Mouse (Mus musculus) lung, embryonic 16.5 days (tissue): ENCODE measurements around the gene Cdkn1c. TPM values are rescaled to one million over a fixed set of nuclear protein-coding genes. Genes with fewer than 3 reads are reported as not detected.
A peak's percentile ranks its signal among the peaks of the same experiment; 100 is the strongest.

Source experiments
- ATAC-seq: fragments of 200-750 bp; cut with Nextera tagmentation; 2 replicates; pipeline ENCODE4 v1.8.0; 2017; ENCODE audit warnings: low read depth, mild to moderate bottlenecking, moderate library complexity
- H3K27ac ChIP-seq: fragments of 300-500 bp; sonication (generic); 2 replicates; pipeline ENCODE4 v1.5.1; 2014; ENCODE audit warnings: mild to moderate bottlenecking, control low read depth, low read length
- H3K27me3 ChIP-seq: fragments of 300-500 bp; sonication (generic); 2 replicates; pipeline ENCODE4 v1.6.1; 2014; ENCODE audit warnings: low read depth, low read length, mixed read lengths; ENCODE audit not compliant: control insufficient read depth, insufficient read depth
- H3K36me3 ChIP-seq: fragments of 300-500 bp; sonication (generic); 2 replicates; pipeline ENCODE4 v1.6.1; 2014; ENCODE audit warnings: low read length; ENCODE audit not compliant: control insufficient read depth, insufficient read depth
- H3K4me1 ChIP-seq: fragments of 300-500 bp; sonication (generic); replicated peaks from 2 replicates; pipeline ENCODE4 v1.6.1; 2014; ENCODE audit warnings: low read length, mixed read lengths; ENCODE audit not compliant: control insufficient read depth, insufficient read depth
- H3K4me2 ChIP-seq: fragments of 300-500 bp; sonication (generic); 2 replicates; pipeline ENCODE4 v1.6.1; 2014; ENCODE audit warnings: low read depth, low read length, control low read depth
- H3K4me3 ChIP-seq: fragments of 300-500 bp; sonication (generic); 2 replicates; pipeline ENCODE4 v1.5.1; 2014; ENCODE audit warnings: mild to moderate bottlenecking, low read length, control low read depth
- H3K9ac ChIP-seq: fragments of 300-500 bp; sonication (generic); 2 replicates; pipeline ENCODE4 v1.6.1; 2014; ENCODE audit warnings: low read length, control low read depth
- H3K9me3 ChIP-seq: fragments of 300-500 bp; sonication (generic); 2 replicates; pipeline ENCODE4 v1.6.1; 2016; ENCODE audit warnings: low read length; ENCODE audit not compliant: control insufficient read depth
- WGBS: fragments of 180-500 bp; shearing (Covaris S2); extraction: QIAGEN DNeasy Blood & Tissue Kit; methylation state at CpG from one replicate; pipeline ENCODE4 v1.1.7; 2014; 5-methylcytosine and 5-hydroxymethylcytosine counted together
- polyA plus RNA-seq: library from polyadenylated mRNA; unstranded; fragments of >200 nt; fragmentation: Nextera tagmentation; extraction: Ambion mirVana; gene quantifications from 2 replicates; pipeline ENCODE4 v1.2.1, GENCODE M21; 2015

The Cdkn1c gene
- polyA plus RNA-seq, result 434 and 478 TPM in 2 replicates

DNA sequence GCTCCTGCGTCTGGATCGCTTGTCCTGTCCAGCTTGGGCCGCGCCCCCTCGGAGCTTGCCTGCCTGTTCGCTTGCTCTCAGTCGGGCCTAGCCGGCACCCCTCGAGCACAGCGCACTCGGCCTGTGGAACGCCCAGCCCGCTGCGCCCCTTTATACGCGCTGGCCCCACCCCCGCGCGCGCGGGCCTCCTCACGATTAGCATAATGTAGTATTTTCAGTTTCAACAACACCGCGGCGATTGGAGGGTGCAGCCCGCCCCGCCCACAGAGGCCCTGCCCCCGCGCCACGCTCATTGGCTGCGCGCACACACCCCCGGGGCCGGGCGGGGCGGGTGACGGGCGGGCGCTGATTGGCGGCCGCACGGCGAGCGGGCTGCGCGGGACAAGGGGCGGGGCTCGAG, at the start of gene Cdkn1c:
Cdkn1c (minus strand) TSS at position 177 of the 400 bp plus-strand sequence.
- H3K9me3 ChIP-seq, result peaks cover 25% of the 10 kb centered on the region
- peak within 1 kb of the TSS; percentile 63 for H3K4me3 ChIP-seq
- peak within 1 kb of the TSS; percentile 73 for H3K27ac ChIP-seq
- H3K36me3 ChIP-seq, result no peaks in the 10 kb centered on the region
- H3K9ac ChIP-seq, result peak within 1 kb of the TSS; percentile 78
- no peaks in the 10 kb centered on the region for H3K27me3 ChIP-seq
- H3K4me2 ChIP-seq, result peak within 1 kb of the TSS; percentile 60
- ATAC-seq, result peak; percentile 83
- H3K4me1 ChIP-seq, result peaks cover 12% of the 10 kb centered on the region
- WGBS, result 22% methylated on average over 44 of the region's 48 CpGs

GRCm38 (mm10) chr7:143509566-143509965, 48.7 kb upstream of the Cdkn1c start:
- no peak overlapping the region for H3K27ac ChIP-seq
- no peak for ATAC-seq
- no peaks in the 10 kb centered on the region for H3K4me1 ChIP-seq
- no peak overlapping the region for H3K4me3 ChIP-seq
- 70% methylated on average over 1 of the region's 1 CpGs for WGBS
- H3K9ac ChIP-seq, result no peak overlapping the region
- H3K27me3 ChIP-seq, result peaks cover 2% of the 10 kb centered on the region
- H3K9me3 ChIP-seq, result no peaks in the 10 kb centered on the region
- peaks cover 12% of the 10 kb centered on the region for H3K36me3 ChIP-seq
- H3K4me2 ChIP-seq, result no peak overlapping the region

- Histone ChIP-seq H3K9ac (no peak overlapping the region), H3K4me1 (peaks cover 10% of the 10 kb centered on the region), H3K36me3 (no peaks in the 10 kb centered on the region), H3K4me2 (no peak overlapping the region), H3K27ac (no peak overlapping the region), H3K4me3 (no peak overlapping the region), H3K27me3 (peaks cover 21% of the 10 kb centered on the region), H3K9me3 (no peaks in the 10 kb centered on the region)
- no peak for ATAC-seq
- 27% methylated on average over 7 of the region's 7 CpGs for WGBS
Observed at GRCm38 (mm10) chr7:143506675-143507074, 45.8 kb upstream of the Cdkn1c start.

GRCm38 (mm10) chr7:143506271-143506670, 45.4 kb upstream of the Cdkn1c start:
- H3K27ac ChIP-seq, result no peak overlapping the region
- no peaks in the 10 kb centered on the region for H3K9me3 ChIP-seq
- H3K36me3 ChIP-seq, result no peaks in the 10 kb centered on the region
- peaks cover 12% of the 10 kb centered on the region for H3K4me1 ChIP-seq
- no peak overlapping the region for H3K9ac ChIP-seq
- ATAC-seq, result no peak
- no peak overlapping the region for H3K4me2 ChIP-seq
- H3K27me3 ChIP-seq, result peaks cover 25% of the 10 kb centered on the region
- H3K4me3 ChIP-seq, result no peak overlapping the region
- 67% methylated on average over 7 of the region's 7 CpGs for WGBS

DNA sequence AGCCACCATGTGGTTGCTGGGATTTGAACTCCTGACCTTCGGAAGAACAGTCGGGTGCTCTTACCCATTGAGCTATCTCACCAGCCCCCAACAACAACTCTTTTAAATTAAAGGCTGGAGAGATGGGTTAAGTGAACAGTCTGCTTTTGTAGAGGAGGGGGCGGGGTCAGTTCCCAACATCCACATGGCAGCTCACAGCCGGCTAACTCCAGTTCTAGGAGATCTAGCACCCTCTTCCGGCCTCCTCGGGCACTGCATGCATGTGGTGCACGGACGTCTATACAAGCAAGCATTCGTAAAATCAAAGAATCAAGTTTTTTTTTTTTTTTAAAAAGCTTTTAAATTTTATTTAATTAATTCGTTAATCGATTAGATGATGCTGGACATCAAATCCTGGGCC, 45.0 kb upstream of the Cdkn1c start:
- peaks cover 30% of the 10 kb centered on the region for H3K27me3 ChIP-seq
- H3K9ac ChIP-seq, result no peak overlapping the region
- ATAC-seq, result no peak
- no peak overlapping the region for H3K27ac ChIP-seq
- H3K4me1 ChIP-seq, result peaks cover 12% of the 10 kb centered on the region
- no peaks in the 10 kb centered on the region for H3K36me3 ChIP-seq
- 34% methylated on average over 11 of the region's 11 CpGs for WGBS
- no peak overlapping the region for H3K4me2 ChIP-seq
- no peaks in the 10 kb centered on the region for H3K9me3 ChIP-seq
- H3K4me3 ChIP-seq, result no peak overlapping the region

- peaks cover 34% of the 10 kb centered on the region for H3K27me3 ChIP-seq
- H3K4me3 ChIP-seq, result no peak overlapping the region
- H3K36me3 ChIP-seq, result no peaks in the 10 kb centered on the region
- no peak for ATAC-seq
- no peak overlapping the region for H3K9ac ChIP-seq
- 82% methylated on average over 2 of the region's 2 CpGs for WGBS
- no peak overlapping the region for H3K27ac ChIP-seq
- H3K4me2 ChIP-seq, result no peak overlapping the region
- H3K4me1 ChIP-seq, result peaks cover 12% of the 10 kb centered on the region
- no peaks in the 10 kb centered on the region for H3K9me3 ChIP-seq
Observed at GRCm38 (mm10) chr7:143505411-143505810, 44.6 kb upstream of the Cdkn1c start.

DNA sequence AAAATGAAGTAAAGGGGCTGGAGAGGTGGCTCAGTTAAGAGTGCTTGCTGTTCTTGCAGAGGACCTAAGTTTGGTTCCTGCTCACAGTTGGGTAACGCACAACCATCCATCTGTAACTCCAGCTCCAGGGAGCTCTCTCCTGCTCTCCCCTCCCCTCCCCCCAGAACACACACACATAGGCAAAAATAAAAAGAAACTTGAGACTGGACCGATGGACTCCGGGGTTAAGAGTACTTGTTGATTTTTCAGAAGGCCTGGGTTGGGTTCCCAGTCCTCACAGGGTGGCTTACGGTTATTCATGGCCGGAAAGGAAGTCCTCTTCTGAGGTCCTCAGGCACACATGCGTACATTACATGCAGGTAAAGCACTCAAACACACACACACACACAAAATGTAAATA, 43.1 kb upstream of the Cdkn1c start:
- WGBS, result 67% methylated on average over 6 of the region's 6 CpGs
- no peak overlapping the region for H3K4me3 ChIP-seq
- peaks cover 12% of the 10 kb centered on the region for H3K4me1 ChIP-seq
- peaks cover 34% of the 10 kb centered on the region for H3K27me3 ChIP-seq
- no peak overlapping the region for H3K9ac ChIP-seq
- H3K27ac ChIP-seq, result no peak overlapping the region
- H3K36me3 ChIP-seq, result no peaks in the 10 kb centered on the region
- no peak for ATAC-seq
- no peaks in the 10 kb centered on the region for H3K9me3 ChIP-seq
- no peak overlapping the region for H3K4me2 ChIP-seq

- peak within 1 kb of the TSS; percentile 53 for H3K4me3 ChIP-seq
- H3K4me2 ChIP-seq, result peak within 1 kb of the TSS; percentile 91
- H3K27ac ChIP-seq, result peak within 1 kb of the TSS; percentile 56; the same call in 1 of the 2 replicates
- H3K36me3 ChIP-seq, result no peaks in the 10 kb centered on the region
- ATAC-seq, result peak; percentile 52; the same call in 1 of the 2 replicates
- H3K27me3 ChIP-seq, result peaks cover 34% of the 10 kb centered on the region
- 2% methylated on average over 51 of the region's 51 CpGs for WGBS
- peak within 1 kb of the TSS; percentile 59 for H3K9ac ChIP-seq
- H3K4me1 ChIP-seq, result peaks cover 12% of the 10 kb centered on the region
- H3K9me3 ChIP-seq, result no peaks in the 10 kb centered on the region
Observed at GRCm38 (mm10) chr7:143502418-143503200, 41.8 kb upstream of the Cdkn1c start, which contains the start of gene Phlda2. Phlda2 (minus strand) TSS chr7:143503150.

GRCm38 (mm10) chr7:143501643-143502417, 41.0 kb upstream of the Cdkn1c start:
- Histone ChIP-seq H3K27me3 (peaks cover 34% of the 10 kb centered on the region), H3K4me1 (peaks cover 12% of the 10 kb centered on the region), H3K9ac (peak overlapping the region; percentile 59), H3K4me2 (peak overlapping the region; percentile 91), H3K4me3 (peak overlapping the region; percentile 53), H3K36me3 (no peaks in the 10 kb centered on the region), H3K27ac (peak overlapping the region; percentile 56; the same call in 1 of the 2 replicates), H3K9me3 (no peaks in the 10 kb centered on the region)
- peak; percentile 61 for ATAC-seq
- WGBS, result 2% methylated on average over 55 of the region's 55 CpGs
